Mouse (Mus musculus) layer of hippocampus, adult 11-12 months (tissue): Measurements from ENCODE around the gene 9530053A07Rik.

Experiments
- DNase-seq: peaks from one replicate; pipeline ENCODE4 v3.0.0; 2022; ENCODE audit warnings: low spot score

9530053A07Rik gene

GRCm38 (mm10) chr7:28175358-28175757 is 46.1 kb downstream of the 9530053A07Rik start:
- DNase-seq, result no peak

DNA sequence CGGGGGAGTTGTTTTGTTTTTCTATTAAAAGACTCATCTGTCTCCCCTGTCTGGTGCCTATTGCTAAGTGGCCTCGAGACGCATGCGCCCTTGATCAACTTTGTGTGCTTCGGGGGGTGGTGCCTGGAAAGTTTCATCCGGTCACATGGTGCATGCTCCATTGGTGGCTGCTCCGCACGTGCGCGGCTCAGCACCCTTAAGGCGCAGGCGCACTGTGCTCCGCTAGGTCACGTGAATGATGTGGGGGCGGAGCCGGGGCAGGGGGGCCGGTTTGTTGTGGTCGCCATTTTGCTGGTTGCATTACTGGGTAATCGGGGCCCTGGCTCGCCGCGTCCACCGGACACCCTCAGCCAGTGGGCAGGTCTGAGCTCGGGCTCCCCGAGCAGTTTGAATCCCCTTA is 50.0 kb downstream of the 9530053A07Rik start, which contains the start of gene Dyrk1b:
TSS of gene Dyrk1b (plus strand) at position 242 of the 400 bp plus-strand sequence.
- peak; percentile 99 for DNase-seq

DNA sequence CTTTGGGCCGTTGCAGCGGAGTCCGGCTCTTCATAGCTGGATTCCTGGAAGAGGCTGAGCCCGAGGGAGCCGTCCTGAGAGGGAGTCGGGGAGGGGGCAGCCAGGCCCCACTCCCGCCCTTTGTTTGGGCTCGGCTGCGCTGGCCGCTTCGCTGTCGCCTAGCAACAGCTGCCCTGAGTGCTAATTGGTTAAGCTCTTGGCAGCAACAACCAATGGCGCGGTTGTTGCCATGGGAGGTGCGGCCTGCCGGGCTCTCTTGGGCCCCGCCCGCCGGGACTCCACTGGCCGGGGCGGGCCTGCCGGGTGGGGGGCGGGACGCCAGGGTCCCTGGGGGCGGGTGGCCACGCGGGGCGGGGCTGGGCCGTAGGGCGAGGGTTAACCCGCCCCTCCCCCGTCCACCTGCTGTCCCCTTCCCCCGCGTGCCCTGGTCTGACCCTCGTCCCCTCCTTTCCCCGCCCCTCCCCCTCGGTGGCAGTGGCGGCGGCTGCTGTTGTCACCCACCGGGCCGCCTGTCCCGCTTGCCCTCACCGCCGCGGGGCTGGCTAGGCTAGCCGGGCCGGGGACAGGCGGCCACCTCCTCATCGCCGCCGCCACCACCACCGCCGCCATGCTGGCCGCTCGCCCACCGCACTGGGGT is 50.6 kb downstream of the 9530053A07Rik start:
- peak; percentile 95 for DNase-seq

DNA sequence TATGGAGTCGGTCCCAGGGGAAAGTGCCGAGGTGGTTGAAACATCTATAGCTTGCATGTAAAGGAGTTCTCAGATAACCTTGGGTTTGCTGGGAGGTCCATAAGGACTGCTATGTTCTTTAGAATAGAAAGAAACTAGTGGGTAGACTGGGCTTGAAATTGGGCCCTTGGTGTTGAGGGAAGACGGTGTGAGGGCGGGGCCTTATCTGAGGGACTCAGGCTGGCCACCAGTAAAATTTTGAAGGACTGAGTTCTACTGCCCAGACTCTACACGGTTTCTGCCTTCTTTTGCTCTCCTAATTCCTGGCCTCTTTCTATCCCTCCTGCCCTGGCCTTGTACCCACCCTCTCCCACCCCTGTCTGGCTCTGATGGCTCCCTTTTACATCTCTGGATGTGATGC is 51.6 kb downstream of the 9530053A07Rik start:
- no peak for DNase-seq

- DNase-seq, result no peak
Observed at GRCm38 (mm10) chr7:28181376-28181775, 52.1 kb downstream of the 9530053A07Rik start.

- no peak for DNase-seq
Observed at GRCm38 (mm10) chr7:28182320-28182719, 53.1 kb downstream of the 9530053A07Rik start.

DNA sequence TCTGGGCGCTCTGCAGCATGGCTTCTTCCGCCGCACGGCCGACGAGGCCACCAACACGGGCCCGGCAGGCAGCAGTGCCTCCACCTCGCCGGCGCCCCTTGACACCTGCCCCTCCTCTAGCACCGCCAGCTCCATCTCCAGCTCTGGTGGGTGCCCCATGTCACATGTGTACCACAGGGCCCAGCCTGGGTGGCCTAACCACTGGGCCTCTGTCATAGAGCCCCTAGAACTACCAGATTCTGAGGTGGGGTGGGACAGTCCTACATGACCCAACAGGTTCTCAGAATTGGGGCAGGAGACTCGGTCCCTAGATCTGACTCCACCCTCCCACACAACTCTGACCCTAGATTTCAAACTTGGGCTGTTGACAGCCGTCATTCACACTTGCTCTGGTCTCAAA is 56.6 kb downstream of the 9530053A07Rik start:
- DNase-seq, result no peak

- no peak for DNase-seq
Observed at GRCm38 (mm10) chr7:28186631-28187030, 57.4 kb downstream of the 9530053A07Rik start.

GRCm38 (mm10) chr7:28191489-28191888 is 62.2 kb downstream of the 9530053A07Rik start:
- no peak for DNase-seq

GRCm38 (mm10) chr7:28191903-28192302 is 62.6 kb downstream of the 9530053A07Rik start:
- DNase-seq, result no peak

DNA sequence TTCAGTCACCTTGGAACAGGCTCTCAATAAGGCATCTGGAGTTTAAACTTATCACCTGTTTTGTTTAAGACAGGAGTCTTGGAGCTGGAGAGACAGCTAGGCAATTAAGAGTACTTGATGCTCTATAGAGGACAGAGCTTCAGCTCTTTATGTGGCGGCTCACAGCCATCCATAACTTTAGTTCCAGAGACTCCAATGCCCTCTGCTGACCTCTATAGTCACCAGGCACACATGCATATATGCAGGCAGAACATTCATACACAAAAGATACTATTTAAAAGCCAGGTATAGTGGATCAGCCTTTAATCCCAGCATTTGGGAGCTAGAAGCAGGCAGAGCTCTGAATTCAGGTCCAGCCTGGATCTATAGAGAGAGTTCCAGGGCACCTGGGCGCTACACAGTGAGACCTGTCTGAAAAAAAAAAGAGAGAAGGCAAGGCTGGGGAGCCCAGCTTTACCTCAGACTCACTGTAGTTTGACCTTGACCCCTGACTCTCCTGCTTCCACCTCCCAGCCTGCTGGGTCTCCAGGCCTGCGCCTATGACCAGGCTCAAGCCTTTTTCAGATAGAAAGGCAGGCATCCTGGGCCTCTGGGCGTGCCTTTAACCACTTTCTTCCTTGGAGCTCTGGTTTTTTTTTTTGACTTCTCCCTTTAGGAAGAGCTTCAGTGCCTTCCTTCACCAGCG is 66.3 kb downstream of the 9530053A07Rik start:
- no peak for DNase-seq

GRCm38 (mm10) chr7:28196528-28196927 is 67.3 kb downstream of the 9530053A07Rik start:
- no peak for DNase-seq

GRCm38 (mm10) chr7:28199054-28199453 is 69.8 kb downstream of the 9530053A07Rik start:
- no peak for DNase-seq

DNA sequence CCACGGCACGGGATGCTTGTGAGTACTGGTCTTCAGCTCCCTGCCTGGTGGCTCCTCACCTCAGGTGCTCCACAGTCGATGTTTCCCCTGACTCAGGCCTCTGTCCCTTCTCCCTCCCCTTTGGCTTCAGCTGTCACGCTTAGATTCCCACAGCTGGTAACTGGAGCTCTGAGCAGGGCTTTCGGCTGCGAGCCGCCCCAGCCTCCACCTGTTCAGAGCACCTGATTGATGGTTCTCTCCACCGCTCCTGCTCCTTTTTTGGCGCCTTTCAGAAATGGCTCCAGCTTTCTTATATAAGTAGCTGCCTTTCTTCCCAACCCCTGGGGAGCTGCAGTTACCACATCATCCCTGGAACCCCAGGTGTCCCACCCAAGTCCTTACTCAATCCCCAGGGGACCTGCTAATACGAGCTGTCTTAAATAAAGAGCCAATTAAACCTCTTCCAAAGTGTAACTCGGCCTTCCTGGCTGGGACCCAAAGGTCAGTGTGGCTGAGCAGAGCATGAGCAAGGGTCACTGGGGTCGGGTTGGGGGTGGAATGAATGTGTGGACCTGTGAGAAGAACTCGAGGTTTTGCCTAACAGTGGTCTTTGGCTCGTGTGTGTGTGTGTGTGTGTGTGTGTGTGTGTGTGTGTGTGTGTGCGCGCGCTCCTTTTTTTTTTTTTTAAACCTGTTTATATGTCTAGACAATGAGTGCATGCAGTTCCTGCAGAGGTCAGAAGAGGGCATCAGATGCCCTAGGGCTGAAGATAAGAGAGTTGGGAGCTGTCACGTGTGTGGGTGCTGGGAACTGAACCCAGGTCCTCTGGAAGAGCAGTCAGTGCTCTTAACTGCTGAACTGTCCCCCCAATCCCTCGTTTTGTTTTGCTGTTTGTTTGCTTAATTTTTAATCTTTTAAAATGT is 74.2 kb downstream of the 9530053A07Rik start:
- DNase-seq, result no peak

DNA sequence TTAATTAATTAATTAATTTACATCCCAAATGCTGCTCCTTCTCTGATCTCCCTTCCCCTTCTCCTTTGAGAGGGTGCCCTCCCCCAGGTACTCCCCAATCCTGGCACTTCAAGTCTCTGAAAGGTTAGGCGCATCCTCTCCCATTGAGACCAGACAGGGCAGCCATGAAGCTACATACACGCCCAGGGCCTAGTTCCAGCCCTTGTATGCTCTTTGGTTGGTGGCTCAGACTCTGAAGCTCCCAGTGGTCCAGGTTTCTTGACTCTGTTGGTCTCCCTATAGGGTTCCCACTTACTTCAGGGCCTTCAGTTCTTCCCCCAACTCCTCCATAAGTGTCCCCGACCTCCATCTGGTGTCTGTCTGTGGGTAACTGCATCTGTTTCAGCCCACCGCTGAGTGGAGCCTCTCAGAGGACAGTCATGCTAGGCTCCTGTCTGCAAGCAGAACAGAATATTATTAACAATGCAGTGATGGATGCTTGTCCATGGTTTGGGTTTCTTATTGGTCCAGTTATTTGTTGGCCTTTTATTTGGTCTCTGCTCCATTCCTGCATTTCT is 76.9 kb downstream of the 9530053A07Rik start:
- no peak for DNase-seq

DNA sequence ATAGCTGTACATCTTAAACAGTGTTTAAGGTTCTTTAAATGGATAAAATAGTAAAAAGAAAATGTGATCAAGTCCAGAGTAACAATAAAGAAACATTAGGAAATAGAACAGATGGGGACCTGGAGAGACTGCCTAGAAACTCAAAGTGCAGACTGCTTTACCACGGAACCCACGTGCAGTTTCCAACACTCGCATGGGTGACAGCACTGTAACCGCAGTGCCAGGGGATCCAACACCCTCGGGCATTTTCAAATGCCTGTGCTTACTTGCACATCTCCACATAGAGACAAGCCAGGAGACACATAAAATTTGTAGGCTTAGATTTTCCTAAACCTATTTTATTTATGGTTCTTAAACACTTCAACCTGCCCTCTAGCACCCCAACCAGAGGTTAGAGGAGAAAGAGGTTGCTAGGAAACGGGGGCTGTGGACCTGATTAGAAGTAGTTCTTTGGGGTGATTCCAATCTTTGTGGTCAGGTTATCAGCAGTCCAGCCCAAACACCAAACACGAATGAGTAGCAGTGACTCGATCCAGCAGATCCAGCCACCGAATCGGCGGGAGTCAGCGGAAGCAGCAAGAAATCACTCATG is 79.2 kb downstream of the 9530053A07Rik start:
- no peak for DNase-seq

GRCm38 (mm10) chr7:28208988-28209508 is 79.8 kb downstream of the 9530053A07Rik start:
- peak; percentile 73 for DNase-seq

- DNase-seq, result no peak
Observed at GRCm38 (mm10) chr7:28210731-28211130, 81.5 kb downstream of the 9530053A07Rik start.

GRCm38 (mm10) chr7:28214142-28214541 is 84.9 kb downstream of the 9530053A07Rik start:
- DNase-seq, result peak; percentile 54
